Mouse (Mus musculus) ES-E14 (cell line): Measurements from ENCODE around the gene Slc36a1. TPM values are rescaled to one million over a fixed set of nuclear protein-coding genes. Genes with fewer than 3 reads are reported as not detected.

Experiments used
- DNase-seq: peaks from one replicate; pipeline ENCODE4 v3.0.0-alpha.2; 2013; ENCODE audit warnings: low read depth, low spot score
- H3K27ac ChIP-seq: 2 replicates; pipeline ENCODE4 v1.5.1; 2012; ENCODE audit warnings: low read depth, mild to moderate bottlenecking, low read length, moderate library complexity, mixed read lengths; ENCODE audit not compliant: poor library complexity, insufficient read depth, severe bottlenecking
- H3K36me3 ChIP-seq: 2 replicates; pipeline ENCODE4 v1.6.1; 2012; ENCODE audit warnings: mild to moderate bottlenecking, low read length, moderate library complexity, mixed read lengths; ENCODE audit not compliant: control insufficient read depth, poor library complexity, insufficient read depth, severe bottlenecking
- H3K4me1 ChIP-seq, 2 experiments: fragments of 150-350 bp in 1 of 2; sonication (generic) in 1 of 2; 2 replicates each; pipeline ENCODE4 v1.6.1; 2012; ENCODE audit warnings: low read length in 2 of 2, mild to moderate bottlenecking in 1 of 2, mixed read lengths in 1 of 2; ENCODE audit not compliant: control insufficient read depth in 2 of 2, insufficient read depth in 2 of 2, poor library complexity in 1 of 2
- H3K4me3 ChIP-seq, 2 experiments: fragments of 150-350 bp in 1 of 2; sonication (generic) in 1 of 2; 2 replicates each; pipeline ENCODE4 v1.5.1; 2012; ENCODE audit warnings: low read length in 2 of 2, low read depth in 1 of 2, mild to moderate bottlenecking in 1 of 2, mixed read lengths in 1 of 2; ENCODE audit not compliant: insufficient read depth in 1 of 2, poor library complexity in 1 of 2, severe bottlenecking in 1 of 2
- H3K9ac ChIP-seq: 2 replicates; pipeline ENCODE4 v1.6.1; 2012; ENCODE audit warnings: low read depth, mild to moderate bottlenecking, low read length, mixed read lengths; ENCODE audit not compliant: poor library complexity, insufficient read depth, severe bottlenecking
- H3K9me3 ChIP-seq: fragments of 150-350 bp; sonication (generic); 2 replicates; pipeline ENCODE4 v1.6.1; 2012; ENCODE audit warnings: low read depth, mild to moderate bottlenecking, low read length; ENCODE audit not compliant: control insufficient read depth, insufficient read depth
- CHD2 ChIP-seq: IDR thresholded peaks from 2 replicates; pipeline ENCODE4 v1.6.1; 2014; ENCODE audit warnings: mild to moderate bottlenecking, low read depth, low read length, inconsistent platforms
- HCFC1 ChIP-seq: IDR thresholded peaks from 2 replicates; pipeline ENCODE4 v1.6.1; 2012; ENCODE audit warnings: low read length, inconsistent platforms, borderline replicate concordance; ENCODE audit not compliant: insufficient read depth
- MAFK ChIP-seq: IDR thresholded peaks from 2 replicates; pipeline ENCODE4 v1.6.1; 2014; ENCODE audit warnings: mild to moderate bottlenecking, low read depth, low read length, inconsistent platforms; ENCODE audit not compliant: insufficient read depth
- ZC3H11A ChIP-seq: IDR thresholded peaks from 2 replicates; pipeline ENCODE4 v1.6.1; 2012; ENCODE audit warnings: low read depth, mild to moderate bottlenecking, inconsistent platforms, low read length, borderline replicate concordance
- ZNF384 ChIP-seq: IDR thresholded peaks from 2 replicates; pipeline ENCODE4 v1.6.1; 2012; ENCODE audit warnings: low read depth, low read length, inconsistent platforms
- in situ Hi-C, 2 experiments: fragments of 600-800 bp; cut with MboI; formaldehyde crosslinking; loops; one replicate each; pipeline ENCODE4 v1.15.1; 2025; ENCODE audit warnings: low sequenced_read_pairs in 2 of 2, inconsistent platforms in 1 of 2; ENCODE audit not compliant: unreplicated experiment in 2 of 2
- total RNA-seq: library from RNA; depleted of rRNA; stranded (reverse); fragments of 300-350 nt; gene quantifications from 2 replicates; pipeline ENCODE4 v1.2.3, GENCODE M21; 2012; rRNA removed

Gene Slc36a1
- total RNA-seq, 1 experiment: 7.4 TPM

DNA sequence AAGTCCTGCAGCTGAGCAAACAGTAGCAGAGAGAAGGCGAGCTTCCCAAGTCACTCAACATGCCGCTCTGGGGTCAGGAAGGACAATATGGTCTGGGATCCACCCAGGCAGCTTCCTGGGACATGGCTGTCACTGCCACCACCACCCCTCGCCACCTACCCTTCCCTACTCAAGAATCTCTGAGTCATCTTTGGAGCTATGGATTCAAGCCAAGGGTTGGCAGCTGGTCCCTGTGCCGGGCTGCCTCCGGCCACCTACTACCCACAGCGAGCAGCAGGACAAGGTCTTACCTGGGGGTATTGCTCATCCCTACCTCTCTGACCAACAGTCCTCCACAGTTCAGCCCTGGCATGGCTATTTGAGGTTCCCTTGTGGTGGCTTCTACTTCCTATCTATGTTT lies 70.6 kb downstream of the Slc36a1 start:
- Histone ChIP-seq H3K4me3 (no peak overlapping the region), H3K36me3 (no peaks in the 10 kb centered on the region), H3K4me1 (no peaks in the 10 kb centered on the region), H3K9ac (no peak overlapping the region), H3K27ac (no peak overlapping the region), H3K9me3 (no peaks in the 10 kb centered on the region)
- no peak for DNase-seq
- in situ Hi-C loops: no loop called here
- TF ChIP-seq CHD2 (no peak), MAFK (no peak), ZNF384 (no peak), ZC3H11A (no peak), HCFC1 (no peak)

Other genes with a start within 250 kb of the Slc36a1 start
- gene Tnip1, start 241.4 kb upstream of the Slc36a1 start, total RNA-seq: 14.3 and 24.9 TPM in 2 replicates
- gene Anxa6, start 170.9 kb upstream of the Slc36a1 start, total RNA-seq: 121 and 125 TPM in 2 replicates
- gene Ccdc69, start 126.2 kb upstream of the Slc36a1 start, total RNA-seq: 0.16 and 0.22 TPM in 2 replicates
- gene Gm2a, start 106.2 kb upstream of the Slc36a1 start, total RNA-seq: 11.7 and 21.0 TPM in 2 replicates
- gene Slc36a3, start 52.6 kb upstream of the Slc36a1 start, total RNA-seq: not detected in 2 replicates
- gene Slc36a2, start 19.3 kb upstream of the Slc36a1 start, total RNA-seq: 0.09 TPM in 1 of 2 replicates, not detected in the other
- 0.71 and 3.5 TPM in 2 replicates for gene Fat2, start 132.2 kb downstream of the Slc36a1 start, total RNA-seq
- gene Sparc, start 218.8 kb downstream of the Slc36a1 start, total RNA-seq: 411 and 485 TPM in 2 replicates